Mouse (Mus musculus) limb, embryonic 13.5 days (tissue): Measurements from ENCODE around the gene Oxct1. TPM values are rescaled to one million over a fixed set of nuclear protein-coding genes. Genes with fewer than 3 reads are reported as not detected.

Source experiments
- ATAC-seq: fragments of 200-750 bp; cut with Nextera tagmentation; 2 replicates; pipeline ENCODE4 v1.8.0; 2017; ENCODE audit warnings: low read depth, moderate number of reproducible peaks, moderate TSS enrichment; ENCODE audit not compliant: low FRiP score
- H3K27ac ChIP-seq: fragments of 300-500 bp; sonication (generic); 2 replicates; pipeline ENCODE4 v1.5.1; 2015; ENCODE audit warnings: inconsistent platforms, mild to moderate bottlenecking, moderate library complexity
- H3K27me3 ChIP-seq: fragments of 300-500 bp; sonication (generic); 2 replicates; pipeline ENCODE4 v1.6.1; 2015; ENCODE audit warnings: mild to moderate bottlenecking, inconsistent platforms
- H3K36me3 ChIP-seq: fragments of 300-500 bp; sonication (generic); 2 replicates; pipeline ENCODE4 v1.6.1; 2015; ENCODE audit warnings: inconsistent platforms, mild to moderate bottlenecking, moderate library complexity
- H3K4me1 ChIP-seq: fragments of 300-500 bp; sonication (generic); 2 replicates; pipeline ENCODE4 v1.6.1; 2015; ENCODE audit warnings: inconsistent platforms
- H3K4me2 ChIP-seq: fragments of 300-500 bp; sonication (generic); replicated peaks from 2 replicates; pipeline ENCODE4 v1.6.1; 2015; ENCODE audit warnings: inconsistent platforms, mild to moderate bottlenecking, moderate library complexity
- H3K4me3 ChIP-seq: fragments of 300-500 bp; sonication (generic); 2 replicates; pipeline ENCODE4 v1.5.1; 2015; ENCODE audit warnings: moderate library complexity, mild to moderate bottlenecking, inconsistent platforms
- H3K9ac ChIP-seq: fragments of 300-500 bp; sonication (generic); 2 replicates; pipeline ENCODE4 v1.6.1; 2015; ENCODE audit warnings: mild to moderate bottlenecking, inconsistent platforms
- H3K9me3 ChIP-seq: fragments of 300-500 bp; sonication (generic); 2 replicates; pipeline ENCODE4 v1.6.1; 2016; ENCODE audit warnings: inconsistent platforms
- WGBS: fragments of 180-500 bp; shearing (Covaris S2); methylation state at CpG from one replicate; pipeline ENCODE4 v1.1.7; 2015; 5-methylcytosine and 5-hydroxymethylcytosine counted together
- polyA plus RNA-seq: library from polyadenylated mRNA; unstranded; fragments of >200 nt; fragmentation: Nextera tagmentation; extraction: Ambion mirVana; gene quantifications from 2 replicates; pipeline ENCODE4 v1.2.1, GENCODE M21; 2015

Oxct1 gene
- polyA plus RNA-seq: 254 and 264 TPM in 2 replicates

- no peaks in the 10 kb centered on the region for H3K9me3 ChIP-seq
- peak within 1 kb of the TSS; percentile 72 for H3K4me2 ChIP-seq
- peak within 1 kb of the TSS; percentile 84 for H3K4me3 ChIP-seq
- under 1% methylated on average over 45 of the region's 45 CpGs for WGBS
- peak within 1 kb of the TSS; percentile 98 for H3K27ac ChIP-seq
- no peaks in the 10 kb centered on the region for H3K27me3 ChIP-seq
- H3K4me1 ChIP-seq: peaks cover 20% of the 10 kb centered on the region
- ATAC-seq: peak; percentile 92
- peak within 1 kb of the TSS; percentile 84 for H3K9ac ChIP-seq
- no peaks in the 10 kb centered on the region for H3K36me3 ChIP-seq
Observed at GRCm38 (mm10) chr15:4026231-4026773, at the start of gene Oxct1. TSS of gene Oxct1 (plus strand) at chr15:4026383.

- H3K36me3 ChIP-seq: peaks cover 15% of the 10 kb centered on the region
- H3K27ac ChIP-seq: no peak overlapping the region
- H3K4me1 ChIP-seq: peaks cover 5% of the 10 kb centered on the region; the same call in 1 of the 2 replicates
- no peak for ATAC-seq
- H3K9me3 ChIP-seq: no peaks in the 10 kb centered on the region
- no peak overlapping the region for H3K9ac ChIP-seq
- WGBS: 88% methylated on average over 2 of the region's 2 CpGs
- H3K4me3 ChIP-seq: no peak overlapping the region
- no peak overlapping the region for H3K4me2 ChIP-seq
- H3K27me3 ChIP-seq: no peaks in the 10 kb centered on the region
Observed at GRCm38 (mm10) chr15:3978279-3978678, 47.9 kb upstream of the Oxct1 start.

- Histone ChIP-seq H3K27me3 (no peaks in the 10 kb centered on the region), H3K9me3 (no peaks in the 10 kb centered on the region), H3K4me3 (peak within 1 kb of the TSS; percentile 68), H3K4me1 (peaks cover 5% of the 10 kb centered on the region; the same call in 1 of the 2 replicates), H3K36me3 (peaks cover 24% of the 10 kb centered on the region), H3K27ac (peak within 1 kb of the TSS; percentile 96), H3K9ac (peak within 1 kb of the TSS; percentile 94), H3K4me2 (peak within 1 kb of the TSS; percentile 66)
- peak; percentile 95 for ATAC-seq
- 2% methylated on average over 61 of the region's 61 CpGs for WGBS
Observed at GRCm38 (mm10) chr15:3979061-3979848, 46.9 kb upstream of the Oxct1 start, which contains the start of gene Fbxo4. TSS of gene Fbxo4 (minus strand) at chr15:3979573.

- Histone ChIP-seq H3K4me3 (peak overlapping the region; percentile 68), H3K9ac (0 out of 2 replicates have a peak overlapping the region, but pooled peaks have one; percentile 94), H3K27me3 (no peaks in the 10 kb centered on the region), H3K4me2 (peak overlapping the region; percentile 66), H3K36me3 (peaks cover 31% of the 10 kb centered on the region), H3K9me3 (no peaks in the 10 kb centered on the region), H3K4me1 (peaks cover 5% of the 10 kb centered on the region; the same call in 1 of the 2 replicates), H3K27ac (peak overlapping the region; percentile 96)
- 85% methylated on average over 3 of the region's 3 CpGs for WGBS
- ATAC-seq: no peak
Observed at GRCm38 (mm10) chr15:3979871-3980270, 46.3 kb upstream of the Oxct1 start.

- Histone ChIP-seq H3K9ac (no peak overlapping the region), H3K4me3 (no peak overlapping the region), H3K4me2 (no peak overlapping the region), H3K27me3 (no peaks in the 10 kb centered on the region), H3K9me3 (no peaks in the 10 kb centered on the region), H3K36me3 (peaks cover 50% of the 10 kb centered on the region), H3K27ac (no peak overlapping the region), H3K4me1 (peaks cover 5% of the 10 kb centered on the region; the same call in 1 of the 2 replicates)
- 87% methylated on average over 5 of the region's 5 CpGs for WGBS
- ATAC-seq: no peak
Observed at GRCm38 (mm10) chr15:3982732-3983131, 43.5 kb upstream of the Oxct1 start.

GRCm38 (mm10) chr15:3984876-3985275 lies 41.3 kb upstream of the Oxct1 start:
- Histone ChIP-seq H3K4me2 (no peak overlapping the region), H3K4me1 (peaks cover 2% of the 10 kb centered on the region; the same call in 1 of the 2 replicates), H3K4me3 (no peak overlapping the region), H3K9me3 (no peaks in the 10 kb centered on the region), H3K27me3 (no peaks in the 10 kb centered on the region), H3K9ac (no peak overlapping the region), H3K27ac (no peak overlapping the region), H3K36me3 (peaks cover 65% of the 10 kb centered on the region)
- no peak for ATAC-seq
- WGBS: 87% methylated on average over 2 of the region's 2 CpGs

- Histone ChIP-seq H3K9me3 (no peaks in the 10 kb centered on the region), H3K4me2 (no peak overlapping the region), H3K4me1 (no peaks in the 10 kb centered on the region), H3K27me3 (no peaks in the 10 kb centered on the region), H3K9ac (no peak overlapping the region), H3K4me3 (no peak overlapping the region), H3K36me3 (peaks cover 74% of the 10 kb centered on the region), H3K27ac (no peak overlapping the region)
- no peak for ATAC-seq
- WGBS: 61% methylated on average over 2 of the region's 2 CpGs
Observed at GRCm38 (mm10) chr15:3987981-3988380, 38.2 kb upstream of the Oxct1 start.

- Histone ChIP-seq H3K4me1 (peaks cover 6% of the 10 kb centered on the region), H3K9me3 (no peaks in the 10 kb centered on the region), H3K4me2 (peak overlapping the region; percentile 59), H3K4me3 (peak overlapping the region; percentile 81), H3K27ac (peak overlapping the region; percentile 92), H3K36me3 (peaks cover 22% of the 10 kb centered on the region), H3K27me3 (no peaks in the 10 kb centered on the region), H3K9ac (peak overlapping the region; percentile 84)
- 24% methylated on average over 14 of the region's 14 CpGs for WGBS
- no peak for ATAC-seq
Observed at GRCm38 (mm10) chr15:3994852-3995447, 31.2 kb upstream of the Oxct1 start.

GRCm38 (mm10) chr15:3995448-3996266 lies 30.5 kb upstream of the Oxct1 start, which contains the start of gene AW549877:
TSS of gene AW549877 (minus strand) at chr15:3995744.
- Histone ChIP-seq H3K4me2 (peak within 1 kb of the TSS; percentile 72), H3K27ac (peak within 1 kb of the TSS; percentile 92), H3K4me1 (peaks cover 6% of the 10 kb centered on the region), H3K9me3 (no peaks in the 10 kb centered on the region), H3K36me3 (peaks cover 16% of the 10 kb centered on the region), H3K27me3 (no peaks in the 10 kb centered on the region), H3K9ac (peak within 1 kb of the TSS; percentile 84), H3K4me3 (peak within 1 kb of the TSS; percentile 81)
- peak; percentile 99 for ATAC-seq
- under 1% methylated on average over 61 of the region's 61 CpGs for WGBS

GRCm38 (mm10) chr15:3996267-3997010 lies 29.7 kb upstream of the Oxct1 start:
- H3K4me3 ChIP-seq: peak overlapping the region; percentile 81
- H3K27ac ChIP-seq: peak overlapping the region; percentile 86
- H3K4me2 ChIP-seq: peak overlapping the region; percentile 72
- peaks cover 6% of the 10 kb centered on the region for H3K4me1 ChIP-seq
- no peaks in the 10 kb centered on the region for H3K27me3 ChIP-seq
- H3K36me3 ChIP-seq: peaks cover 8% of the 10 kb centered on the region
- 19% methylated on average over 14 of the region's 14 CpGs for WGBS
- ATAC-seq: no peak
- H3K9ac ChIP-seq: peak overlapping the region; percentile 71
- H3K9me3 ChIP-seq: no peaks in the 10 kb centered on the region

- H3K27me3 ChIP-seq: no peaks in the 10 kb centered on the region
- WGBS: 71% methylated on average over 2 of the region's 2 CpGs
- no peaks in the 10 kb centered on the region for H3K9me3 ChIP-seq
- peaks cover 6% of the 10 kb centered on the region for H3K4me1 ChIP-seq
- no peak overlapping the region for H3K27ac ChIP-seq
- no peak overlapping the region for H3K4me2 ChIP-seq
- H3K4me3 ChIP-seq: no peak overlapping the region
- H3K9ac ChIP-seq: no peak overlapping the region
- no peak for ATAC-seq
- no peaks in the 10 kb centered on the region for H3K36me3 ChIP-seq
Observed at GRCm38 (mm10) chr15:3999144-3999543, 27.0 kb upstream of the Oxct1 start.
